Mouse (Mus musculus) left cerebral cortex, postnatal 14 days (tissue): ENCODE results near the gene Parg. TPM values are rescaled to one million over a fixed set of nuclear protein-coding genes. Genes with fewer than 3 reads are reported as not detected.
"Not testable (repeated sequence)": the region's sequence is repeated elsewhere in the genome, so short reads cannot be mapped to it uniquely, and the experiment has no call there.

Experiments used
- DNase-seq, 2 experiments: peaks; one replicate each; pipeline ENCODE4 v3.0.0; 2021 to 2022; ENCODE audit warnings: low spot score in 2 of 2, mixed read lengths in 1 of 2
- intact Hi-C: fragments of 180-260 bp; cut with DNase I; formaldehyde crosslinking; loops from one replicate; pipeline ENCODE4 v1.15.1; 2025
- total RNA-seq, 2 experiments: library from RNA; stranded (reverse); gene quantifications; 2 replicates each; pipeline ENCODE4 v1.2.3; 2021

Gene Parg
- total RNA-seq, 2 experiments from 2014 or later: 35.7 to 44.0 TPM

GRCm38 (mm10) chr14:32175310-32175709, 26.4 kb upstream of the Parg start:
- DNase-seq: no peak
- intact Hi-C loops: no loop called here

- DNase-seq, intact Hi-C loops: not testable (repeated sequence)
These were observed 25.2 kb upstream of the Parg start for GRCm38 (mm10) chr14:32176590-32176989.

GRCm38 (mm10) chr14:32179393-32180195, 22.2 kb upstream of the Parg start:
- intact Hi-C loops: no loop called here
- no peak for DNase-seq

- intact Hi-C loops: no loop called here
- no peak for DNase-seq
These were observed 20.9 kb upstream of the Parg start for GRCm38 (mm10) chr14:32180861-32181260.

- intact Hi-C loops: no loop called here
- no peak for DNase-seq
These were observed 17.9 kb upstream of the Parg start for GRCm38 (mm10) chr14:32183846-32184245.

DNA sequence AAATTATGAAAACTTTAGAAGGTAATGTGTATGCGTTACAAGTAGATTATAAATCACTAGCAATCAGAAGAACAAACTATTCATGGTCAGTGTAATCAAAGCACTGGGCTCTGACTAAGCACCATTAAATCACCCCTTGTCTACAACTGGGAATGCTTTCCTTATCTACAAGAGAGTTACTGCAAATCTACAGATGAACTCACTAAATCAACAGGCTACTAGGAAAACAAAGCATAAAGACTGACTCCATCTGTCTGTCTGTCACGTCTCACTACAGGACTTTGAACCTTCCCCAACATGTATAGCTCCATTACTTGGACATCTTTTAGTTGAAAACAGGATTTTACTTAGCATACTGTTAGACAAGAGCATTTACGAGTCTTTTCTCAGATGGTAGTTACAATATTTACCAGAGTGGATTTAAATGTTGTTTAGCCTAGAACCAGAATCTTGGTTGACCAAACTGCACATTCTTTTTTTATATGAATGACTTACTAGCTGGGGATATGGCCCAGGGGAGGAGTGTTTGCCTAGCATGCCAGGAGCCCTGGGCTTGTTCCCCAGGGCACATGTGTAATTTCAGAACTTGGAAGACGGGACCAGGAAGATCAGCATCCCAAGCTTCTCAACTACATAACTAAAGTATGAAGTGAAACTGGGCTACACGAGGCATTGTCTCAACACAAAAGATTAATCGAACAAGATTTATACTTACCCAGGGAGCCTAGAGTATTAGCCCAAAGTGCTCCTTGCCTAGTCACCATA, 10.9 kb upstream of the Parg start:
- intact Hi-C loops: no loop called here
- DNase-seq: no peak

DNA sequence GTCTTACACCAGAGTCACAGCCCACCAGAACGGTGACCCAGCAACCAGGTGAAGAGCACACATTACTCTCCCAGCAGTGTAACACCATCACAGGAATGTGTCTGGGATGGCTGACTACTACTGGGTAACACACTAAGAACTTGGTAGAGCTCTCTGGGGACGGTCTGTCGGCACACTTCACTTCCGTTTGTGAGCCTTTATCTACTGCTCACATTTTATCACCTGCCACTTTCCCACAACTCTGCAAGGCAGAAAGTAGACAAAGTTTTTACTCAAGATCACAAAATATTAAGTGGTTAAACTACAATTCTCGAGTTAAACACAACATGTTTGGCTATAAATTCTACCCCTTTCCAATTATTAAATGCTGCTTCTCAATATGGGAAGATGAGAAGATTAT, 9.8 kb upstream of the Parg start:
- intact Hi-C loops: no loop called here
- DNase-seq: no peak

DNA sequence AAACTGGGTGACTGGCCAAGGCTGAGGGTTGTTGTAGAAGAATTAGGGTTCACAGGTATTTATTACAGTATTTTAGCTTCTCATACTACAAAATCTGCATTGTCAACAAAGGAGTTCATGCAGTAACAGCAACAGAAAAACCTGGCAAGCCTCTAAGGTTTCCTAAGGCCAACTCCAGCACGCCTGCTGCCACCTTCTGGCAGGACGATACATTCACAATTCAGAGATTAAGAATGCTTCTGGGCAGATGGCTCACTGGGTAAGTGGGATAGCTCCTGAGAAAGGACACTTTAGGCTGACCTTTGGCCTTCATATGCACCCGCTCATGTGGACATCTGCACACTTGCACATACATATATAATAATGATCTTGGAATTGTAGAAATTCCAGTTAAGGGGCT, 9.3 kb upstream of the Parg start:
- peak; percentile 30 to 57 for DNase-seq
- intact Hi-C loops: no loop called here

- intact Hi-C loops, DNase-seq: not testable (repeated sequence)
These were observed 8.2 kb upstream of the Parg start for GRCm38 (mm10) chr14:32193557-32193956.

GRCm38 (mm10) chr14:32201354-32201753, 395 bp upstream of the Parg start:
- intact Hi-C loops: no loop called here
- DNase-seq: peak in 1 of 2 experiments; percentile 25

GRCm38 (mm10) chr14:32226601-32227000, 24.9 kb downstream of the Parg start:
- intact Hi-C loops: no loop called here
- DNase-seq: no peak

- intact Hi-C loops: loop anchor here (2.0 kb wide), 1 partner anchor 254 kb away; no protein-coding TSS in a partner anchor
- peak; percentile 31 to 79 for DNase-seq
These were observed 27.2 kb downstream of the Parg start for GRCm38 (mm10) chr14:32228996-32229395.

GRCm38 (mm10) chr14:32242401-32242800, 40.7 kb downstream of the Parg start:
- intact Hi-C loops: no loop called here

GRCm38 (mm10) chr14:32246019-32246418, 44.3 kb downstream of the Parg start:
- intact Hi-C loops: no loop called here
- DNase-seq: no peak

More at GRCm38 (mm10) chr14:32242401-32242800, 40.7 kb downstream of the Parg start:
- no peak for DNase-seq

DNA sequence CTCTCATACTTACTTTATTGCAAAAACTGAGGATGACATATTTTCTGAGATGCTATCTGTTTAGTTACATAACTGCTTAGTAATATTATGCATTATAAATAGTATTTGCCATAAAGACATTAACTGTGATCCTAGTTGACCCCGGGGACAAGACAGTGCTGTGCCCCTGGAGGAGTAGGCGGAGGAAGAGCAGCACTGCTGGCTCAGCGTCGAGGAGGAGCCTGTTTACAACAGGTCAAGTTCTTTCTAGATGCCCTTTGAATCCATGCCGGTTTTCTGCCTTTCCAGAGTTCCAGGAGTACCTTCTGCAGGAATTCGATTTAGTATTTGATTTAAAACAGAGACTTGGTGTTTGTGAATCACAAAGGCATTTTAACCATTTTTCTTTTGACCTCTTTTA, 47.9 kb downstream of the Parg start:
- no peak for DNase-seq
- intact Hi-C loops: no loop called here

GRCm38 (mm10) chr14:32260830-32261229, 59.1 kb downstream of the Parg start:
- no peak for DNase-seq
- intact Hi-C loops: no loop called here

- no peak for DNase-seq
- intact Hi-C loops: no loop called here
These were observed 60.0 kb downstream of the Parg start for GRCm38 (mm10) chr14:32261741-32262140.

- no peak for DNase-seq
- intact Hi-C loops: no loop called here
These were observed 67.2 kb downstream of the Parg start for GRCm38 (mm10) chr14:32268999-32269398.

DNA sequence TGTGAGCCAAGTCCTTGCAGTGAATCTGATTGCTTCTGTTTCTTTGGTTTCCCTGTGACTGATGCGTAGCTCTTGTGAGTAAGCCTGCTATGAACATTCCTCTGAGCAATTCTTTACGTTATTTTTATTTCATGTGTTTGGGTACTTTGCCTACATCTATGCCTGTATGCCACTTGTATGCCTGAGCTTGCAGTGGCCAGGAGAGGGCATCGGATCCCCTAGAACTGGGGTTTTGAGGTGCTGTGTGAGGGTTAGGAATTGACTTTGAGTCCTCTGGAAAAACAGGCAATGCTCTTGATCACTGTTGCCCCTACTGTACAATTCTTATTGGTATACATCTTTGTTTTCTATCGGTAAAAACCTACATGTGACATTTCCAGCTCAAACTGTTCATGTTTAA, 67.8 kb downstream of the Parg start:
- intact Hi-C loops: no loop called here
- DNase-seq: peak in 1 of 2 experiments; percentile 17

GRCm38 (mm10) chr14:32301622-32302021, 99.9 kb downstream of the Parg start:
- DNase-seq: peak; percentile 38 to 60

DNA sequence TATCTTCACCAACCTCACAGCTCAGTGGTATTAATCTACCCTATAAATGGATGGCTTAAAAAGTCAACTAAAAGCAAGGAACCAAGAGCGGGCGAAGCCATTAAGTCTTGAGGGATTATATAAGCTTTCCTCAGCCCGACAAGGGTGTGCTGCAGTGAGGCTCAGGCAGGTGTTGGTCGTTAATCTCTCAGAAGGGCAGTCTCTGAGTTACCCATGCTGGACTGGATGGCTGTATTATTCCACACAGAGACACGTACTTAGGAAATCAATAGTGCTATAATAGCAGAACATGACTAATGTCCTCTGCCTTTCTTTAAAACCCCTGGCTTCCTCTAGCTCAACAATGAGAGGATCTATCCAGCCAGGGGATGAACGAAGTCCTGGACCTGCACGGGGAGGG, 100.7 kb downstream of the Parg start:
- DNase-seq: no peak
- intact Hi-C loops: no loop called here

More at GRCm38 (mm10) chr14:32301622-32302021, 99.9 kb downstream of the Parg start:
- intact Hi-C loops: no loop called here
